Mouse (Mus musculus): ENCODE data around the gene Inpp4a.

Inpp4a gene

DNA sequence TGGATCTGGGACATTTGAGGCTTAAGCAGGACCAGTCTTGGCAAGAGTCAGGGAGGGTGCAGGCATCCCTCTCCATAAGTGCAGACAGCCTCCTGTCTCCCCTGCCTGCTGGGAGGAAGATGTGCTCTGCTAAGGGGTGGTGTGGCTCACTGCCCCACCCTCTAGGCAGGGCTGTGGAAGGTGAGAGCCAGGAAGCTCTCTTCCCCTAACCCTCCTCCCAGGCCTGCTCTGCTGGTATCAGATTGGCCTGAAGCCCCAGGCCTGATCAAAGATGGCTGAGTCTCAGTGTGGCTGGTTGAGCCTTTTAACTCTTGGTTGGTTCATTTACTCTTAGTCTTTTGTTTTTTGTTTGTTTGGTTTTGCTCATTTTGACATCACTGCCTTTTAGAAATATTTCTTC is 110.0 kb downstream of the Inpp4a start:
- no peak for DNase-seq (ENCODE audit: low spot score)

DNA sequence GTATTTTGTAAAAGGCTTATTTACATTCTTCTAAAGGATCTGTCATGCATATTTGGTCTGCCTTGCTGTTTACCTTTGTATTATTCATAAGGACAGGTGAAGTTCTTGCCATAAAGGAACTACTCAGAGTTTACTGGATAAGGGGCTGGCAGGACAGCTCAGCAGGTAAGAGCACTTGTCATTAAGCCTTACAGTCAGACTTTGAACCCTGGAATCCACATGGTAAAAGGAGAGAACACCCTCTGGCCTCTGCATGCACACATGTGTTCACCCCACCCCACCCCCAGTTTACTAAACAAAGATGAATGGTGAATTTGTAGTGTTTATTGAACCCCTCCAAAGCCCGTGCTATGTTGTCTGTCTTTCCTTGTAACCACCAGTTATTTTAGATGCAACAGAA is 115.7 kb downstream of the Inpp4a start:
- no peak for DNase-seq (ENCODE audit: low spot score)

DNA sequence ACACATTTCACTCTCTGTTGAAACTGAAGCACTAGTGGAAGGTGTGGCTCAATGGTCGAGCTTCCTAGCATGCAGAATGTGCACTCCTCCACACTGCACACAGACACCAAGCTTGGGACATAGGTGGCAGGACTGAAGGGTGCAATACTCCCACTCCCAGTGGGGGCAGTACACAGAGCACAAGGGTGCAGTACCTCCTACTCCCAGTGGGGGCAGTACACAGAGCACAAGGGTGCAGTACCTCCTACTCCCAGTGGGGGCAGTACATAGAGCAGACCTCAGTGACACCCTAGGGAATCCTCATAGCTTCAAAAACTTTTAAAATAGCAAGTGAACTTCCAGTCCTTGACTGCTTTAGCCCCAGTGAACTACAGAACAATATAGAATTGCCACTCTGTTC is 119.8 kb downstream of the Inpp4a start:
- peak; percentile 50 for DNase-seq (ENCODE audit: low spot score)

DNA sequence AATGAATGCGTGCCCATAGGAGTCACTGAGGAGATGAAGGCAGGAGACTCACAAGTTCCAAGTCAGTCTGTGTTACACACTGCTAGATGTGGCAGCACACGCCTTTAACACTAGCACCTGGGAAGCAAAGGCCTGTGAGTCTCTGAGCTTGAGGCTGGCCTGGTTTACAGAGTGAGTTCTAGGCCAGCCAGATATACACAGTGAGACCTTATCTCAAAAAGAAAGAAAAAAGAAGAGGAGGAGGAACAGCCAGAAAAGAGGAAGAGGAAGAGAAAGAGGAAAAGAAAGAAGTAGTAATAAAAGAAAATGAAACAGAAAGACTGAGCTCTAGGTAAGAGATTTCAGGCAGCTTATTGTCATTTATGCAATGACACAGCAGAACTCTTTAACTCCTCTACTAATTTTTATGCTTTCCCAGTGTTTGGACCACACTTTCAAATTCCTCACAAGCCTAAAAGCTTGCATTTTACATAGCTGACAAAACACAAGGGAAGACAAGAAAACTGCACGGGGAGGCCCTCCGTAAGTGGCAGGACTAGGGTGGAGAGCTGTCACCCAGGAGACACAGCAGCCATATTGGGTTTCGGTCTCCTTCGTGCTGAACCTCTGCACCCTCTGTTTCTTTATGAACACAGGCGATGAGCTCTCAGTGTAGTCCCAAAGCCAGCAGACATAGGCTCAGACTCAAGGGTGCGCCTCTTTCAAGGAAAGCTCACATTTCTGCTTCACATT is 127.6 kb downstream of the Inpp4a start:
- DNase-seq (ENCODE audit: low spot score): no peak

DNA sequence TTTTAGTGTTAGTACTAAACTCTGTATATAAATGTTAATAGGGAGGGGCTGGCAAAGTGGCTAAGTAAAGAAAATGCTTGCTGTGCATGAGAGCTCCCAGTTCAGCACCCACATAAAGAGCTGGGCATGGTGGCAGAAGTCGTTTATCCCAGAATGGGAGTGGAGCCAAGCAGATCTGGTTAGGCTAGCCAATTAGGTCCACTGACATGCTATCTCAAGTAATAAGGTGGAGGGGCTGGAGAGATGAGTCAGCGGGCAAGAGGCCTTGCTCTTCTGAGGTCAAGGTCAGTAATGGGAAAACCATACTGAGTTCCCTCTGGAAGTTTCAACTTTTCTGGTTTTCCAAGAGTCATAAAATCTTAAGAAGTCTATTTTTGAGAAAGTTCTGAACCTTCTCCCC is 129.2 kb downstream of the Inpp4a start:
- peak; percentile 52 for DNase-seq (ENCODE audit: low spot score)

DNA sequence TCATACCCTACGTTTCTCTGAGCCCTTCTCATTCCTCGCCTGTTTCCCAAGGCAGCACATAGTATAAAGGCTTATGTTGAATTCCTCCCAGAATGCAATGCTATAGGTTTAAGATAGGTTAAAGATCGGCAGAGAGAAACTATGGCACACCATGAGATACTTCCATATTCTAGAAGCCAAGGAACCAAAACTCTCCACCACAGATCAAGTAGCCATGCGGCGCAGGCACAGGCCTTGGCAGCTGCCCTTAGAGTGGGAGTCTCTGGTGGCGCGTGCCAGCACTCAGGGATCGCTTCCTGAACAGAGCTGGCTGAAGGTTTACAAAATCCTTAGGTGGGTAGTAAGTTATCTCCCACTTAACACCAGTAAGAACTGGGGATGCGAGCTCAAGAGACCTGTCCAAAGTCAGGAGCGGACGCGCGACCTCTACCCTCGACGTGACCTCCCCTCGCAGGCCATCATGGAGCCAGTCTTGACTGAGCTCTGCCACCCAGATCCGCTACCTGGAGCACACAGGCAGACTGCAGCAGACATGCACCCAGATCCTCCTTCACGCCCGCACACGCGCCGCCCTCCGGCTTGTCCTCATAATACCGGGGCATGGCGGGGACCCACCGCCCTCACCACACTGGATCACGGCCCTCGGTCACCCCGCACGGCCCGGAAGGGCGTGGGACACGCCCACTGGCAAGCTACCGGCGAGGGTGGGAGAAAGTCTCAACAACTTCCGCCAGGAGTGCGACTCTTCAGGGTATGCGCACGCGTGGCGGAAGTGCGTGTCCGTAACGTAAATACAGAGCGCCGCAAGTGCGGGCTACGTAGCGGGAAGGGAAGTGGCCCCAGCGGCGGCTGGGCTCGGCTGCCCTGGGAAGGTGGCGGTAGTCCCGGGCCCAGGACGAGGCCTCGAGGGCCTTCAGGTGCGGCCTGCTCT is 130.0 kb downstream of the Inpp4a start, which contains the start of the genes Coa5 and Unc50:
Gene Coa5, minus strand, starts transcription at position 738 of the 931 bp plus-strand sequence.
Gene Unc50, plus strand, starts transcription at position 774 of the 931 bp plus-strand sequence.
- peak; percentile 97 for DNase-seq (ENCODE audit: low spot score)

DNA sequence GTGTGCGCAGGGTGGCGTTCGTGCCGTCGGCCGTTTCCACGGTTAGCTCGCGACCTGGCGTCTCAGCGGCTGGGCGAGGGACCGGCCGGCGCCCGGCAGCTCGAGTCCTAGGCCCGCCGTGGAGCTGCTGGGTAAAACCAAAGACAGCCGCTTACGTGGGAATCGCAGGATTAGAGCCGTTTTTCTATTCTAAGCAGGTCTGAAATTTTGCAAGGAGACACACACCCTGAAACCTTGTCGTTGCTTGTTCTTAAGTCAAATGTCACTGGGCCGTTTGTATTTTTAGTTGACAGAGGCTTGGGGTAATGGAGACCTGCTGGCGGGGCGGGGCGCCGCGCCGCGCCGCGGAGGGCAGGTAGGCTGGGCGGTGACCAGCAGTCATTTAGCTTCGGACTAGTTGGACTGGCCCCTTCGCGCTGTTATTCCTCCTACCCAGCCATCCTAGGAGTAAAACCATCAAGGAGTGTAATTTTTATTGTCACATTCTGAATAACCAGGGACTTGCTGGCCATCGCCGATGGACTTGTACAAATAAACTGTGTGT is 130.7 kb downstream of the Inpp4a start:
- no peak for DNase-seq (ENCODE audit: low spot score)

DNA sequence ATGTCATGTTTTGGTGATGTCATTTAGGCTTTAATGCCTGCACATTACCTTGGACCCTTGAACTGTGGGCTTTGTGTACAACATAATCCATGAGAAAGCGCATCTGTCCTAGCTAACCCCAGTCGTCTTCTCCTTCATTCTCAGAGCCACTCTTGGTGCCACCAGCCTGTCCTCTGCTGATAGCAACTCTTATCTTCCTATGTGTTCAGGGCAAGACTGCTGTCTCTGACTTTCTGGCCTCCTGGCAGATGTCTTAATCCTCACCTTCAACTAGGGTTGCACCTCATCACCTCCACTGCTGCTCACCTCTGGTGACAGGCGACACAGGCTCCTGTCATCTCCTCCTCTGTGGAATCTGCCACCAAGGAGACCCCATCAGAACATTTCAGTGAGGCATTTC is 136.8 kb downstream of the Inpp4a start:
- DNase-seq (ENCODE audit: low spot score): no peak

DNA sequence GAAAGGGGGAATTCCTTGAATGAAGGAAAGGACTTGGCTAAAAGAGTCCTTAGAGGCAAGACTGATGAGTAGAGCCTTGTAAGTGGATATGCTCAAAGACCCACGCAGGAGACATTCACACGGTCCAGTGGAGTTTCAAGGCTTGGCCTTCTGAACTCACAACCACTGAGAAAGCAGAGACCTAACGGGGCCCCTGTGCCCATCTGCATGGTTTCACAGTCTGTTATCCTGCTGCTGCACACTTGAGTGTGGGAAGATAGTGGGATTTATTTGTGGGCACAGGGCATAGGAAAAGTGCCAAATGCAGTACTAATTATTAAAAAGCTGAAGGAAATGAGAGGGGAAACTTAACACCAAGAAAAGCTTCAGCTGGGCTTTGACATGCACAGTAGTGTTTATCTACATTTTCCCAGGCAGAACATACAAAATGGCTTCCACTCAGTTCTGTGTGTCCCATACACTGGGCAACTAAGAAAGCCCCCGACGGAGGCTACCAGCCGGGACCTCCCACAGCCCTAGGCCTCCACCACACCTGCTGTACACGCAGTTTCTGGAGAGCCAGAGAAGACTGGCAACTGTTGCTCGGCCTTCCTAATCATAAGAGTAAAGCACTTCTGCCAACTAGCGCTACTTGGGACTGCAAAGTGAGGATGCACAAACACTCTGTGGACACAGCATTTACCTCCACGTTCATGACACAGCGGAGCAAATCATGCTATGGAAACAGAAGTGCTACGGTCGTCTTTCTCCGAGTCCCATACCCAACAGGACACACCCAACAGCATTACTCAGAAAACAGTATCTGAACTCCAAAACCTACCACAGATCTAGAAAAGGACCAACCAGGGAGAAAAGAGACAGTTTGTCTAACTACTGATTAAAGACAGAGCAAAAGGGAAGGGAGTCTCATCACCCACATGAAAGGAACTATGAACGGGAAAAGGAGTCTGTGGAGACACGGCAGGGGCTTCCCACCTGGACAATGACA is 143.5 kb downstream of the Inpp4a start:
- no peak for DNase-seq (ENCODE audit: low spot score)

DNA sequence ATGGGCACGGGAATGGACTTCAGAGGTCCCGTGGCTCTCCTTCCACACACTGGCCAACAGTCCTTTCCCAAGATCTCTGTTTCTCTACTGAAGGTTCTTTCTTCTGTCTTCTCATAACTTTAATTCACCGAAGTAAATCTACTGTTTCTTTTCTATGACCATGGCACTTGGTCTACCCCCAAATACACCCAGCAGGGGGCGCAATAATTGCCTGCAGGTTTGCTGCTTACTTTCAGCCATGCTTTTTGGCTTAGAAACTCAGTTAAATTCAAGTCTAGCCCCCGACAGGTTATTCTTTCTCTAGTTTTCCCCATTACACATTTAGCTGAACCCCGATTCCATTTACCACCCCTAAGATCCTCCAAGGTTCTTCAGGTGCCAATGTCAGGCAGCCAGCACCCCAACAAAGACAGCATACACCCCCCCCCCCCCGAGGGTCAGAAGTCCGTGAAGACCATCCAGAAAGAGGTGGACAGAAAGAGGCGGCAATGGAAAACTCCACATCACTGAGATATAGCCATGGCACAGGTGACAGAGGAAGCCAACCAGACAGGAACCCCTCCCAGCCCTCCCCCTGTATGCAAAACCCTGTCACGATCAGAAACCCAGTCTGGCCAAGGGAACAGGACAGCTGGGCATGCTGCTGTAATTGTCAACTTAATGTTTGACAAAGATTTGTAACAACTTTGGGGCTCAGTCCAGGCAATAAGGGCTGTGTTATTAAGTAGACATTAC is 148.9 kb downstream of the Inpp4a start:
- no peak for DNase-seq (ENCODE audit: low spot score)

DNA sequence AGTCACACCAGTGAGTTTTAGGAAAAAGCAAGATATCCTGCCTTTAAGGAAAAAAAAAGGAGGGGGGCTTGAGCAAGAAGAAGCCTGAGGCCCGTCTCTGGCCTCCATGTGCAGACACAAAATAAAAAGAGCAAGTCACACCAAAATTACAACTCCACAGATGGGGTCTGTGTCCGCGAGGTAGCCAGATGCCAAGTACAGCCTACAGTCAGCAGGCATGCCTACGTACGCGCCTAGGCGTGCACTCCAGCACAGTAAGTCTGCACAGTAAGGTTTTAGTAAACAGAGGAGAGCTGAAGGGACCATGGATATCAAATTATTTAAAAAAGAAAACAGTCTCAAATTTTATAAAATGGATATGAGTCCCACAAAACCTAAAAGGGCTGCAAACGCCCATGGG is 151.6 kb downstream of the Inpp4a start:
- no peak for DNase-seq (ENCODE audit: low spot score)

DNA sequence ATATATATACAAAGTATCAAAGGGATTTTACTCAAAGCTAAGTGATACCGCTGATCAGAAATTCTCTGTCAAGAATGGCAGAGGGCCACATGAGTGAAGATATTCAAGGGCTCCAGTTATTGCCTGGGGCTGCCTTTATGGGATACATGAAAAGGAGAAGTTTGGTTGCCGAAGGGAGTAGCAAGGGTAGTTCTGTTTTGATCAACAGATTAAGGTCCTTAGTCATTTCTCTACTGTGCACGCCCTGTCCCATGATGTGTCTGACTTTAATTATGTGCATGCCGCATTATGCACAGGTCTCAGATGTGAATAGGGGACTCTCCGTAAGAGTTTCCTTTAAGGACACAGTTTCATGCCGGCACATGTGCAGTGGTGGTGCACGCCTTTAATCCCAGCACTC is 157.9 kb downstream of the Inpp4a start:
- no peak for DNase-seq (ENCODE audit: low spot score)

All from adipocyte (in vitro differentiated cells).